Mouse (Mus musculus) cerebellum, adult 2 months (tissue): ENCODE data around the gene Kif5c.

ENCODE experiments used
- CTCF ChIP-seq: fragments of 200-500 bp; IDR thresholded peaks from 2 replicates; pipeline ENCODE4 v1.5.1; 2011; ENCODE audit warnings: low read depth, mild to moderate bottlenecking, control low read depth, low read length, moderate library complexity, borderline replicate concordance; ENCODE audit not compliant: insufficient read depth
- POLR2A ChIP-seq: fragments of 200-500 bp; IDR thresholded peaks from 2 replicates; pipeline ENCODE4 v1.6.1; 2011; ENCODE audit warnings: low read length, control low read depth, borderline replicate concordance; ENCODE audit not compliant: insufficient read depth

GRCm38 (mm10) chr2:49818126-49818525, 199.0 kb downstream of the Kif5c start:
- TF ChIP-seq POLR2A (no peak), CTCF (no peak)
